In the genomic region with DNA sequence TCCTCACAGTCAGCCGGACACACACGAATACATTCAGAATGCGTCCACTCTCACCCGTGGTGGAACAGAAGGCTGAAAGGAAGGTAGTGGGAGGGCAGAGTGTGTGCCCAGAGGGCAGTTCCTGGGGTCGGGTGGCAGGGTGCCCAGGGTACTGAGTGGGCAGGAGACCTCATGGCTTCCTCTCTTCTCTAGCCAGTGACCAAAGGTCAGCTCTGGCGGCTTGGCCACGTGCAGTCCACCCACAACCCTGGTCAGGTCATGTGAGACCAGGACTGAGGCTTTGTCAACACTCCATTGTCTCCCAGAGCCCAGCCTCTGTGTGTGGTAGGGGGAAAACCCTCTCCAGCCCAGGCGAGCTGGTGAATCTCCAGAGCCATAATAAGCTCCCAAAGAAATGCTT, we compare ENCODE assay signal across 28 mouse cellular contexts. TPM values are rescaled to one million over a fixed set of nuclear protein-coding genes. Genes with fewer than 3 reads are reported as not detected.
DNase-seq lines count a peak whose midpoint lies in the region; ATAC-seq and TF ChIP-seq lines count a peak whose summit lies in the region.
"Had no signal": no experiment of that assay in that cellular context is flagged by ENCODE, and none has a peak within 500 bp of the region (broad histone marks: within the 10 kb centered on the region; RNA-seq: fewer than 3 reads in every experiment).

No protein-coding gene starts in this region.

- no peak for ATAC-seq in erythroid progenitor cell, adult 5-6 weeks (replicated peaks; ENCODE audit: low FRiP score, poor library complexity, severe bottlenecking)
- ATAC-seq: hindbrain, embryonic 16.5 days; intestine, embryonic 15.5 days; midbrain, embryonic 16.5 days had no signal

- TF ChIP-seq CTCF in CH12.LX (conservative IDR thresholded peaks at IDR 0.05 in 1 of 2, IDR thresholded peaks at IDR 0.05 in 1 of 2; ENCODE audit: low read depth in 2 of 2, low read length in 2 of 2) = no peak

- no peak overlapping the region for H3K4me2 ChIP-seq in CH12.LX (ENCODE audit: insufficient read depth, low read depth, poor library complexity, severe bottlenecking)
- H3K4me2 ChIP-seq: heart, embryonic 12.5 days; intestine, embryonic 15.5 days; liver, embryonic 15.5 days; lung, embryonic 15.5 days had no signal

- DNase-seq in cerebellum, adult 11 months = peak; percentile 9
- no peak for DNase-seq in cerebellum, postnatal 36 days
- DNase-seq in kidney, adult 8-10 months = peak; percentile 63 to 73
- no peak for DNase-seq in kidney, postnatal 4 days
- DNase-seq in CH12.LX (ENCODE audit: extremely low read depth) = no peak
- peak; percentile 57 for DNase-seq in kidney, postnatal 14 days
- no peak for DNase-seq in lung, postnatal 4 days
- DNase-seq: adrenal gland, postnatal 36 days; cerebellum, adult 18-20 months; gastrocnemius, postnatal 25 days; heart, adult 18-20 months; heart, postnatal 10 days had no signal

- TF ChIP-seq RAD21 in CH12.LX (IDR thresholded peaks at IDR 0.05; ENCODE audit: low read depth, low read length) = no peak

- no peak for TF ChIP-seq EP300 in CH12.LX (IDR thresholded peaks at IDR 0.05; ENCODE audit: low read length)

- H3K79me2 ChIP-seq in CH12.LX (replicated peaks; ENCODE audit: control insufficient read depth, extremely low read depth, insufficient read depth, poor library complexity, severe bottlenecking) = no peaks in the 10 kb centered on the region

- no peak overlapping the region for H3K27ac ChIP-seq in CH12.LX (ENCODE audit: insufficient read depth, low read depth)
- H3K27ac ChIP-seq: forebrain, embryonic 10.5 days; hindbrain, embryonic 10.5 days; intestine, embryonic 15.5 days; liver, embryonic 15.5 days; lung, embryonic 15.5 days; macrophage had no signal

- H3K36me3 ChIP-seq in CH12.LX (replicated peaks in 1 of 2; ENCODE audit: control insufficient read depth in 1 of 2, insufficient read depth in 1 of 2, low read length in 1 of 2) = peaks cover 0 to 9% of the 10 kb centered on the region in 2 experiments
- H3K36me3 ChIP-seq: forebrain, embryonic 10.5 days; heart, embryonic 12.5 days; hindbrain, embryonic 10.5 days; intestine, embryonic 15.5 days; liver, embryonic 15.5 days; lung, embryonic 15.5 days had no signal

- peaks cover 24% of the 10 kb centered on the region for H3K27me3 ChIP-seq in CH12.LX (replicated peaks)

- no peak overlapping the region for H3K4me3 ChIP-seq in CH12.LX (replicated peaks in 1 of 3; ENCODE audit: low read depth in 2 of 3, low read length in 2 of 3, poor library complexity in 1 of 3)
- H3K4me3 ChIP-seq: forebrain, embryonic 10.5 days; heart, embryonic 12.5 days; hindbrain, embryonic 10.5 days; intestine, embryonic 15.5 days; liver, embryonic 15.5 days; lung, embryonic 15.5 days had no signal

- no peak overlapping the region for H3K9ac ChIP-seq in CH12.LX (ENCODE audit: insufficient read depth, low read depth)
- H3K9ac ChIP-seq: heart, embryonic 12.5 days; intestine, embryonic 15.5 days; liver, embryonic 15.5 days; lung, embryonic 15.5 days had no signal

- dilution Hi-C loops in CH12.LX (cut with MboI; ENCODE audit: extremely low pct_ligation_motif_present, extremely low pct_unique_long_range_greater_than_20kb, low sequenced_read_pairs) = no loop called here

- no peak for TF ChIP-seq POLR2A in CH12.LX (IDR thresholded peaks at IDR 0.05; ENCODE audit: low read depth, low read length)

- in situ Hi-C loops in CH12.LX (cut with MboI; ENCODE audit: low pct_ligation_motif_present, low pct_unique_long_range_greater_than_20kb, low sequenced_read_pairs) = loop anchor here (10.0 kb wide), 2 partner anchors 445 to 725 kb away; no protein-coding TSS in a partner anchor

- H3K9me3 ChIP-seq in CH12.LX (replicated peaks; ENCODE audit: low read length) = no peaks in the 10 kb centered on the region
- H3K9me3 ChIP-seq: forebrain, embryonic 10.5 days; heart, embryonic 12.5 days; hindbrain, embryonic 10.5 days; intestine, embryonic 15.5 days; liver, embryonic 15.5 days; lung, embryonic 15.5 days had no signal

- H3K4me1 ChIP-seq in CH12.LX (ENCODE audit: control insufficient read depth in 1 of 2, insufficient read depth in 2 of 2) = peaks cover 14 to 36% of the 10 kb centered on the region in 2 experiments
- H3K4me1 ChIP-seq: liver, embryonic 15.5 days had no signal

TF ChIP-seq in CH12.LX, 34 proteins besides CTCF, POLR2A, EP300 and RAD21:
- TF ChIP-seq RCOR1 (conservative IDR thresholded peaks at IDR 0.05; ENCODE audit: low read depth, low read length) (no peak), MAX (IDR thresholded peaks at IDR 0.05; ENCODE audit: low read length) (no peak), BHLHE40 (IDR thresholded peaks at IDR 0.05; ENCODE audit: low read depth, low read length) (peak; percentile 21; the same call in 1 of the 2 replicates), NELFE (IDR thresholded peaks at IDR 0.05; ENCODE audit: low read depth, low read length) (no peak)

RNA-seq across cellular contexts. Expression of gene Pou3f1, which starts 13.6 kb away (rescaled TPM):
- total RNA-seq in CH12.LX (2012; rRNA removed) (not detected in 2 replicates), CH12.LX (2014; rRNA removed) (not detected in 2 replicates)
- polyA plus RNA-seq in CH12.LX (2012; ENCODE audit: insufficient read length, low read depth) = not detected in 2 replicates
- not detected in 2 replicates for total RNA-seq in erythroid progenitor cell, adult 5-6 weeks (2015; ENCODE audit: low replicate concordance)
- not detected in 2 replicates for total RNA-seq in erythroid progenitor cell, adult 5-6 weeks (2017; ENCODE audit: low replicate concordance)
- total RNA-seq: adrenal gland, adult 18-20 months; common myeloid progenitor, adult 5-6 weeks had no signal
- polyA plus RNA-seq: liver, embryonic 15.5 days had no signal

RNA-seq across cellular contexts. Expression of gene Utp11, which starts 23.2 kb away (rescaled TPM):
- total RNA-seq in CH12.LX (2012; rRNA removed) (52.7 and 63.2 TPM in 2 replicates), CH12.LX (2014; rRNA removed) (78.1 and 84.4 TPM in 2 replicates)
- polyA plus RNA-seq in CH12.LX (2012; ENCODE audit: insufficient read length, low read depth) = 102 and 107 TPM in 2 replicates
- 10.5 and 24.7 TPM in 2 replicates for total RNA-seq in erythroid progenitor cell, adult 5-6 weeks (2015; ENCODE audit: low replicate concordance)
- 9.0 and 11.4 TPM in 2 replicates for total RNA-seq in erythroid progenitor cell, adult 5-6 weeks (2017; ENCODE audit: low replicate concordance)

RNA-seq across cellular contexts. Expression of gene Fhl3, which starts 30.3 kb away (rescaled TPM):
- total RNA-seq in CH12.LX (2012; rRNA removed) (10.4 and 10.8 TPM in 2 replicates), CH12.LX (2014; rRNA removed) (3.6 and 4.1 TPM in 2 replicates)
- polyA plus RNA-seq in CH12.LX (2012; ENCODE audit: insufficient read length, low read depth) = 14.8 and 20.8 TPM in 2 replicates
- total RNA-seq in erythroid progenitor cell, adult 5-6 weeks (2015; ENCODE audit: low replicate concordance) = 4.0 TPM in 1 of 2 replicates, not detected in the other
- total RNA-seq in erythroid progenitor cell, adult 5-6 weeks (2017; ENCODE audit: low replicate concordance) = 0.64 TPM in 1 of 2 replicates, not detected in the other

RNA-seq across cellular contexts. Expression of gene Sf3a3, which starts 44.3 kb away (rescaled TPM):
- total RNA-seq in CH12.LX (2012; rRNA removed) = 100 and 129 TPM in 2 replicates
- total RNA-seq in CH12.LX (2014; rRNA removed) = 122 and 146 TPM in 2 replicates
- 134 and 156 TPM in 2 replicates for polyA plus RNA-seq in CH12.LX (2012; ENCODE audit: insufficient read length, low read depth)
- total RNA-seq in erythroid progenitor cell, adult 5-6 weeks (2015; ENCODE audit: low replicate concordance) = 21.3 and 37.7 TPM in 2 replicates
- total RNA-seq in erythroid progenitor cell, adult 5-6 weeks (2017; ENCODE audit: low replicate concordance) = 43.6 and 54.1 TPM in 2 replicates

RNA-seq across cellular contexts. Expression of gene 3100002H09Rik, which starts 59.6 kb away (rescaled TPM):
- total RNA-seq in CH12.LX (2012; rRNA removed) = not detected in 2 replicates
- not detected in 2 replicates for total RNA-seq in CH12.LX (2014; rRNA removed)
- not detected in 2 replicates for polyA plus RNA-seq in CH12.LX (2012; ENCODE audit: insufficient read length, low read depth)
- total RNA-seq in erythroid progenitor cell, adult 5-6 weeks (2015; ENCODE audit: low replicate concordance) = not detected in 2 replicates
- not detected in 2 replicates for total RNA-seq in erythroid progenitor cell, adult 5-6 weeks (2017; ENCODE audit: low replicate concordance)
- total RNA-seq: adrenal gland, adult 18-20 months; adrenal gland, postnatal 36 days; common myeloid progenitor, adult 5-6 weeks; gastrocnemius, postnatal 25 days; heart, adult 18-20 months; heart, postnatal 10 days had no signal
- polyA plus RNA-seq: heart, embryonic 12.5 days; hindbrain, embryonic 10.5 days; intestine, embryonic 15.5 days; limb, embryonic 14.5 days; liver, embryonic 15.5 days; lung, embryonic 15.5 days; spleen, adult 2 months; testis, adult 2 months; urinary bladder, adult 2 months had no signal

Comparison
In these comparisons a context has a peak if more than half of its experiments do, and no peak if none do; other contexts are left out.
1. DNase-seq: peak in cerebellum, adult 11 months (single experiment), kidney, adult 8-10 months (2 of 2) and kidney, postnatal 14 days (single experiment); none in cerebellum, postnatal 36 days (0 of 2), kidney, postnatal 4 days (0 of 2), CH12.LX (single experiment) and lung, postnatal 4 days (0 of 2).